Mouse (Mus musculus) olfactory bulb, adult 2 months (tissue): ENCODE data around the gene Best3.

Experiments used
- CTCF ChIP-seq: fragments of 200-500 bp; IDR thresholded peaks from 2 replicates; pipeline ENCODE4 v1.5.1; 2012; ENCODE audit warnings: low read depth, mild to moderate bottlenecking, low read length, moderate library complexity; ENCODE audit not compliant: insufficient read depth
- POLR2A ChIP-seq: fragments of 200-500 bp; IDR thresholded peaks from 2 replicates; pipeline ENCODE4 v1.6.1; 2012; ENCODE audit warnings: mild to moderate bottlenecking, low read depth, low read length, moderate library complexity; ENCODE audit not compliant: insufficient read depth

DNA sequence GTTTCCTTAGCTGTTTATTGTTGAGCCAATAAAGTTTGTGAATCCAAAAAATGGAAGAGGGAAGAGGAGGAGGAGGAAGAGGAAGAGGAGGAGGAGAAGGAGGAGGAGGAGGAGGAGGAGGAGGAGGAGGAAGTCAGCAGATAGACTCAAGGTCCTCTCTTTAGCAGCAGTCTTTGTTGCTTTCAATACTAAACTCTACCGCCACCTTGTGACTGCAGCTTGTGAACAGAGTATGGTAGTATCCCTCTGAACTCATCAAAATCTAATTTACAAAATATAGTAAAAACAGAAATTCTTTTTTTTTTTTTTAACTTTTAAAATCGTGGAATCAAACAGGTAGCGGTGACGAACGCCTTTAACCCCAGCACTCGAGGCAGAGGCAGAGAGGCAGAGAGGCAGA lies 54.2 kb downstream of the Best3 start:
- TF ChIP-seq CTCF (no peak), POLR2A (no peak)
